In genomic region chr1:176814591-176815062, GRCm38 (mm10) we compare ENCODE assay signal across 8 mouse cellular contexts. TPM values are rescaled to one million over a fixed set of nuclear protein-coding genes. Genes with fewer than 3 reads are reported as not detected.
DNase-seq lines count a peak whose midpoint lies in the region; ATAC-seq and TF ChIP-seq lines count a peak whose summit lies in the region.

TSS of gene Sdccag8 (plus strand) at chr1:176814660.

- under 1% methylated on average over 25 of the region's 25 CpGs for WGBS in forebrain, embryonic 15.5 days
- WGBS in lung, embryonic 14.5 days: under 1% methylated on average over 25 of the region's 25 CpGs
- under 1% methylated on average over 25 of the region's 25 CpGs for WGBS in olfactory bulb, adult 2 months
- under 1% methylated on average over 25 of the region's 25 CpGs for WGBS in thymus, adult 2 months

- no peaks in the 10 kb centered on the region for H3K4me1 ChIP-seq in ES-E14 (ENCODE audit: control insufficient read depth in 2 of 2, insufficient read depth in 2 of 2, low read length in 2 of 2, poor library complexity in 1 of 2)
- peaks cover 34% of the 10 kb centered on the region for H3K4me1 ChIP-seq in forebrain, embryonic 15.5 days
- H3K4me1 ChIP-seq in lung, embryonic 14.5 days (ENCODE audit: insufficient read depth): peaks cover 4% of the 10 kb centered on the region; the same call in 1 of the 2 replicates
- H3K4me1 ChIP-seq in olfactory bulb, adult 2 months (ENCODE audit: control insufficient read depth, insufficient read depth, low read length): peaks cover 6% of the 10 kb centered on the region; the same call in 1 of the 2 replicates
- no peaks in the 10 kb centered on the region for H3K4me1 ChIP-seq in thymus, adult 2 months (replicated peaks; ENCODE audit: control insufficient read depth, insufficient read depth, low read length)

- ATAC-seq in forebrain, embryonic 15.5 days (replicated peaks): peak; percentile 98
- ATAC-seq in lung, embryonic 14.5 days (ENCODE audit: insufficient read depth): peak; percentile 97

- intact Hi-C loops in heart, postnatal 36 days (cut with DNase I): loop anchor here (10.0 kb wide), 2 partner anchors 630 to 980 kb away; partner anchors contain the start of genes Adss and Zbtb18

- DNase-seq in ES-E14 (ENCODE audit: low read depth, low spot score): peak; percentile 92
- peak; percentile 96 for DNase-seq in cerebellum, adult 11-12 months
- peak; percentile 88 to 90 for DNase-seq in heart, postnatal 36 days
- DNase-seq in layer of hippocampus, adult 2 months (ENCODE audit: low spot score in 2 of 2): peak; percentile 91 to 99
- DNase-seq in lung, embryonic 14.5 days: peak; percentile 98
- peak; percentile 94 for DNase-seq in thymus, adult 2 months

- no peaks in the 10 kb centered on the region for H3K36me3 ChIP-seq in ES-E14 (ENCODE audit: control insufficient read depth, insufficient read depth, low read length, poor library complexity, severe bottlenecking)
- no peaks in the 10 kb centered on the region for H3K36me3 ChIP-seq in forebrain, embryonic 15.5 days
- H3K36me3 ChIP-seq in lung, embryonic 14.5 days (ENCODE audit: insufficient read depth): no peaks in the 10 kb centered on the region
- H3K36me3 ChIP-seq in thymus, adult 2 months (ENCODE audit: control insufficient read depth, insufficient read depth, low read length): no peaks in the 10 kb centered on the region

- H3K9me3 ChIP-seq in ES-E14 (ENCODE audit: control insufficient read depth, insufficient read depth, low read depth, low read length): no peaks in the 10 kb centered on the region
- H3K9me3 ChIP-seq in forebrain, embryonic 15.5 days: no peaks in the 10 kb centered on the region
- H3K9me3 ChIP-seq in lung, embryonic 14.5 days (ENCODE audit: low read depth, low read length): no peaks in the 10 kb centered on the region

- H3K27ac ChIP-seq in ES-E14 (ENCODE audit: insufficient read depth, low read depth, low read length, poor library complexity, severe bottlenecking): peak within 1 kb of the TSS; percentile 54; the same call in 1 of the 2 replicates
- peak within 1 kb of the TSS; percentile 100 for H3K27ac ChIP-seq in forebrain, embryonic 15.5 days (replicated peaks)
- peak within 1 kb of the TSS; percentile 95 for H3K27ac ChIP-seq in layer of hippocampus, adult 2 months
- H3K27ac ChIP-seq in lung, embryonic 14.5 days (ENCODE audit: low read depth): peak within 1 kb of the TSS; percentile 96
- peak within 1 kb of the TSS; percentile 91 for H3K27ac ChIP-seq in olfactory bulb, adult 2 months (ENCODE audit: insufficient read depth, low read depth, low read length)
- peak within 1 kb of the TSS; percentile 78 for H3K27ac ChIP-seq in thymus, adult 2 months (ENCODE audit: control insufficient read depth, insufficient read depth, low read length)

- H3K27me3 ChIP-seq in forebrain, embryonic 15.5 days: no peaks in the 10 kb centered on the region
- H3K27me3 ChIP-seq in lung, embryonic 14.5 days (ENCODE audit: insufficient read depth, low read length): no peaks in the 10 kb centered on the region
- no peaks in the 10 kb centered on the region for H3K27me3 ChIP-seq in thymus, adult 2 months (ENCODE audit: control insufficient read depth, insufficient read depth, low read length)

- H3K9ac ChIP-seq in ES-E14 (ENCODE audit: insufficient read depth, low read depth, low read length, poor library complexity, severe bottlenecking): peak within 1 kb of the TSS; percentile 71
- H3K9ac ChIP-seq in forebrain, embryonic 15.5 days (replicated peaks): peak within 1 kb of the TSS; percentile 99
- H3K9ac ChIP-seq in lung, embryonic 14.5 days: peak within 1 kb of the TSS; percentile 91

- H3K4me3 ChIP-seq in ES-E14 (ENCODE audit: insufficient read depth in 1 of 2, low read depth in 1 of 2, low read length in 2 of 2, poor library complexity in 1 of 2, severe bottlenecking in 1 of 2): peak within 1 kb of the TSS; percentile 80 to 85
- peak within 1 kb of the TSS; percentile 88 for H3K4me3 ChIP-seq in forebrain, embryonic 15.5 days
- peak within 1 kb of the TSS; percentile 86 for H3K4me3 ChIP-seq in layer of hippocampus, adult 2 months
- peak within 1 kb of the TSS; percentile 79 for H3K4me3 ChIP-seq in lung, embryonic 14.5 days (ENCODE audit: low read depth, low read length)
- H3K4me3 ChIP-seq in olfactory bulb, adult 2 months (ENCODE audit: insufficient read depth, low read depth, low read length): peak within 1 kb of the TSS; percentile 90
- peak within 1 kb of the TSS; percentile 77 for H3K4me3 ChIP-seq in thymus, adult 2 months (ENCODE audit: control insufficient read depth, insufficient read depth, low read length)

- TF ChIP-seq CTCF in layer of hippocampus, adult 2 months (conservative IDR thresholded peaks at IDR 0.05): peak; percentile 29
- TF ChIP-seq CTCF in lung, embryonic 14.5 days (IDR thresholded peaks at IDR 0.05; ENCODE audit: low read depth): no peak
- no peak for TF ChIP-seq CTCF in olfactory bulb, adult 2 months (IDR thresholded peaks at IDR 0.05; ENCODE audit: insufficient read depth, low read depth, low read length)
- TF ChIP-seq CTCF in thymus, adult 2 months (IDR thresholded peaks at IDR 0.05; ENCODE audit: borderline replicate concordance, control insufficient read depth, extremely low read depth, insufficient read depth, low read length, poor library complexity): no peak

- peak within 1 kb of the TSS; percentile 66 for H3K4me2 ChIP-seq in forebrain, embryonic 15.5 days (replicated peaks)
- peak within 1 kb of the TSS; percentile 76 for H3K4me2 ChIP-seq in lung, embryonic 14.5 days

- peak; percentile 49; the same call in 1 of the 2 replicates for TF ChIP-seq POLR2A in olfactory bulb, adult 2 months (IDR thresholded peaks at IDR 0.05; ENCODE audit: insufficient read depth, low read depth, low read length)
- TF ChIP-seq POLR2A in thymus, adult 2 months (IDR thresholded peaks at IDR 0.05; ENCODE audit: control insufficient read depth, extremely low read depth, insufficient read depth, low read length, poor library complexity): peak; percentile 79

- in situ Hi-C loops in ES-E14 (cut with MboI; ENCODE audit: low sequenced_read_pairs in 2 of 2, unreplicated experiment in 2 of 2): no loop called here

TF ChIP-seq in ES-E14, 5 proteins besides CTCF, POLR2A, EP300 and RAD21:
- TF ChIP-seq CHD2 (IDR thresholded peaks at IDR 0.05; ENCODE audit: low read depth, low read length) (no peak), HCFC1 (IDR thresholded peaks at IDR 0.05; ENCODE audit: borderline replicate concordance, insufficient read depth, low read length) (peak; percentile 96)

RNA-seq across cellular contexts. Expression of gene Sdccag8, which starts in this region (rescaled TPM):
- 5.0 and 5.4 TPM in 2 replicates for total RNA-seq in ES-E14 (2012; rRNA removed)
- 33.8 and 33.9 TPM in 2 replicates for polyA plus RNA-seq in forebrain, embryonic 15.5 days (2015; fragmentation: Nextera tagmentation; extraction: Ambion mirVana)
- 1 to 10 TPM; 4.7 to 5.8 TPM for total RNA-seq in heart, postnatal 36 days (2021)
- total RNA-seq in layer of hippocampus, adult 2 months (2021): 10 to 100 TPM; 20.0 to 20.7 TPM
- 14.4 and 17.0 TPM in 2 replicates for polyA plus RNA-seq in lung, embryonic 14.5 days (2014; fragmentation: Nextera tagmentation; extraction: Ambion mirVana)
- not detected in 2 replicates for polyA plus RNA-seq in olfactory bulb, adult 2 months (2012; ENCODE audit: insufficient read depth, insufficient read length, low replicate concordance, missing spikeins)
- polyA plus RNA-seq in thymus, adult 2 months (2012; rRNA removed): 5.1 and 6.2 TPM in 2 replicates

Comparison
In these comparisons a context has a peak if more than half of its experiments do, and no peak if none do; other contexts are left out.
1. Peak in every context shown above with its lines: DNase-seq, ATAC-seq, H3K4me3 ChIP-seq and H3K27ac ChIP-seq.